Mouse (Mus musculus): ENCODE results near the gene Csf1. TPM values are rescaled to one million over a fixed set of nuclear protein-coding genes. Genes with fewer than 3 reads are reported as not detected.

Gene Csf1
- polyA plus RNA-seq, 1 experiment from 2014 or later, result 6.1 TPM

DNA sequence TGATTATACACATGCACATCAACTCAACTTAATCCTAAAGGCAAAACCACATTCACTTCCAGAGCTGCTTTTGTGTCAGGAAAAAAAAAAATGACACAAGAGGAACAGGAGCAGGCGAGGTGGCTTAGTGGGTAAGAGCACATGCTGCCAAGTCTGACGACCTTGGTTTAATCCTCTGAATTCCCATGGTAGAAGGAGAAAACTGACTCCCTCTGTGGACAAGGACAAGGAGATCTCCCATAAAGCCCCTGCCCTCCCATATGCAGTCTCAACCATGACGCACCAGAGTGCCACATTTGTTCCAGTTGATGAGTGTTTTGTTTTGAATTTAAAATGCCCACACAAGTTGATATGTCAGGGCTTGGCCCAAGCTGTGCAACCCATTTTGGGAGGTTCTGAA is 51.1 kb downstream of the Csf1 start:
- Histone ChIP-seq H3K36me3 (replicated peaks) (no peaks in the 10 kb centered on the region), H3K27ac (no peak overlapping the region), H3K4me1 (no peaks in the 10 kb centered on the region), H3K27me3 (no peaks in the 10 kb centered on the region), H3K9me3 (no peaks in the 10 kb centered on the region), H3K4me2 (no peak overlapping the region), H3K9ac (no peak overlapping the region), H3K4me3 (replicated peaks) (no peak overlapping the region)
- ATAC-seq (ENCODE audit: low FRiP score), result no peak
- 43% methylated on average over 3 of the region's 3 CpGs for WGBS

DNA sequence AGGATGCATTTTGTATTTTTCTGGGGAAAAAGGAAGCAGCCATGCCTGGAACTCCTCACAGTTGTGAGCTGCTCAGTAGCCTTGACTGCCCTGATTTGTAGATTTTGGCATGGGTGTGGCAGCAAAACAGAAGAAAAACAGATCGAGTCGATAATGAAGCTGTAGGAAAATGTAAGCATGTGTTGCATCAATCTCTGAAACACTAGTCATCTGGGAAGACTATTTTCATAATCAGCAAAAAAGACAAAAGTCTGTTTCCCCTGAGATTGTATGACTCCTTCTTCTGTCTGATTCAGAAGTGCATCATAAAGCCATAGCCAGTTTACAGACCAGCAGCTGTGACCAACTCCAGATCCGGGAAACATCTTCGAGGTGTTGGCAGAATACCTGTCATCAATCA is 53.0 kb downstream of the Csf1 start:
- no peak overlapping the region for H3K27ac ChIP-seq
- no peak overlapping the region for H3K4me3 ChIP-seq (replicated peaks)
- no peak overlapping the region for H3K4me2 ChIP-seq
- 95% methylated on average over 4 of the region's 4 CpGs for WGBS
- no peaks in the 10 kb centered on the region for H3K36me3 ChIP-seq (replicated peaks)
- H3K27me3 ChIP-seq, result no peaks in the 10 kb centered on the region
- no peak overlapping the region for H3K9ac ChIP-seq
- H3K4me1 ChIP-seq, result no peaks in the 10 kb centered on the region
- ATAC-seq (ENCODE audit: low FRiP score), result no peak
- H3K9me3 ChIP-seq, result no peaks in the 10 kb centered on the region

DNA sequence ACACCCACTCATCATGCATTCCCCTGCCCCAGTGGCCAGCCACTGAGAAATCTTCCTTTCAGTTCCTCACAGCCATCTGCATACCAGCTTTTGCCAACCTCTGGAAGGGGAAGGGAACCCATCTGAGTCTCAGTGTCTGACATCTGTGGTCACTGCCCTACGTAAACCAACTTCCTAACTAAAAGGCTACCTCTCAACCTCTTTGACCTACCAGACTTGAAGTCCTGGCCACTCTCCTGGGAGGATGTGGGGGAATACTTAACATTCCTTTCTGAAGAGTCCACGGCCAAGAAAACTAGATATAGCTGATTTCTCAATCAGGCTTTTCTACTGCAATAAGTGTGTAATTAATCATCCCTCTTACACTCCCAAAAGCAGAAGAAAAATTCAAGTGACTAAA is 54.1 kb downstream of the Csf1 start:
- WGBS, result 70% methylated on average over 2 of the region's 2 CpGs
- H3K27me3 ChIP-seq, result no peaks in the 10 kb centered on the region

DNA sequence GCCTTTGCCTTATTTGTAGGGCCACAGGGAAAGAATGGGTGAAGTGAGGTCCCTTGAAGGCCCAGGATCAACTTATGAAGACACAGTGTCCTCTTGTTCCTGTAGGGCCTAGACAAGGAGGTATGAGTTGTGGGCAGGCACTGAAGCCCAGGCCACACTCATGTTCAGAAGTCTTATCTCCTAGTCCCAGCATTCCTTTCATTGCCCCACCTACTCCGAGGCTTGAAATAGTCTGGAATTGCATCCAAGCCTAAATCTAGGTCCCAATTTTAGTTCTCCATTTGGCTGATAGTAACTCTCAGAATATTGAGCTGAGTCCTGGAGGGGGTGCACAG is 55.9 kb downstream of the Csf1 start:
- Histone ChIP-seq H3K27me3 (no peaks in the 10 kb centered on the region), H3K9ac (no peak overlapping the region), H3K9me3 (no peaks in the 10 kb centered on the region), H3K4me3 (replicated peaks) (no peak overlapping the region), H3K27ac (no peak overlapping the region), H3K4me1 (no peaks in the 10 kb centered on the region), H3K4me2 (no peak overlapping the region), H3K36me3 (replicated peaks) (no peaks in the 10 kb centered on the region)
- 88% methylated on average over 1 of the region's 1 CpGs for WGBS
- no peak for ATAC-seq (ENCODE audit: low FRiP score)

More for the DNA sequence above, 54.1 kb downstream of the Csf1 start:
- ATAC-seq (ENCODE audit: low FRiP score), result no peak
- Histone ChIP-seq H3K9ac (no peak overlapping the region), H3K36me3 (replicated peaks) (no peaks in the 10 kb centered on the region), H3K9me3 (no peaks in the 10 kb centered on the region), H3K4me1 (no peaks in the 10 kb centered on the region), H3K27ac (no peak overlapping the region), H3K4me2 (no peak overlapping the region), H3K4me3 (replicated peaks) (no peak overlapping the region)

DNA sequence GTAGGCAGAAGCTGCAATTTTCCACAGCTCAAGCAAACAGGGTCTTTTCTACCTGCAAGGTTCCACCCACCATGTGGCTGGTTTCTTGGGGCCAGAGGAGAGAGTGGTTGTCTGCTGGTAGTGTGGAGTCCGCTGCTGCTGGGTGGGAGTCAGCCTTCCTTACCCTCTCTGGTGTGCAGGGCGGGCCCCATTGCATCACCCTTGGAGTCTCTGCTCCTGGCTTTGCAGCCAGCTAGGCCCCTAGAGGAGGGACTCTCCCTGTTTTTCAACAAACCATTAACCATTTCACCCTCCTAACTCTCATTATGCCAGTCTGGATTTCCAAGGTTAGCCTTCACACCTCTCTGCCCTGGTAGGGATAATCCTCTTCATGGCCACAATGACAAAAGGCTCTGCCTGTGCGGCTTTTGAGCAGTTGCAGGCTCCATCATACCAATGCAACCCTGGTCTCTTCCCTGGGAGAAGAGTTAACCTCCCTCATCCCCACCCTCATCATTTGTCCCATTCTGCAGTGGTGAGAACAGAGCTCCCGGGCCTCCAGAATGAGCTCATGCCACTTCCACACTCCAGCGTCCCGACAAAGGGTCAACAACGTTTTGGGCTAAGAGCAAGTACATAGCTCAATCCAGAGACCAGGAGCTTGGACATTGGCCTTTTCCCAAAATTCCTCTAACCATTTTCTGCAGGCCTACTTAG is 56.4 kb downstream of the Csf1 start:
- no peaks in the 10 kb centered on the region for H3K27me3 ChIP-seq

DNA sequence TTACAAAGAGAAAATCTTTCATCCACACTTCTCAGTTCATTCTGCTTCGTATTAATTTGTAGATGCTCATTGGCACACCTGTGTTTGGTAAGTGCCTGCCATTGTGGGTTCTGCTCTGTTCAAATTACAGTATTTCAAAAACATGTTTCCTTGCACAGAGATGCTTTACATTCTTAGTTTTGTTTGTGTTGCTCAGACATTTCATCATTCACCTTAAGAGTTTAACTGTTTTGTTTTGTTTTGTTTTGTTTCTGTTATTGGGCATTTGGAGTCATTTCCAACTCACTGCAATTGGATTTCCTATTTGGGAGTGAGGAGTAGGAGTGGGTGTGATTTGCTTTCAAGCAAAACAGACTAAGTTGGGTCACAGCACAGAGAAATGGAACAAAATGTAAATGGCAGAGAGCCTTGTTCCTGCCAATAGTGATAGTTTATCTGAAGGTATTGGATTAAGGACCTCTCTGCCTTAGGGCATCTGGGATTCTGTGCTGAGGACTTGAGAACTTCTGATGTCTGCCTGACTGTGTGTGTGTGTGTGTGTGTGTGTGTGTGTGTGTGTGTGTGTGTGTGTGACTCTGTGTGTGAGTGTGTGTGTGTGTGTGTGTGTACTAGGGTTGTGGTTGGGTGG is 58.4 kb downstream of the Csf1 start:
- peaks cover under 1% of the 10 kb centered on the region; the same call in 1 of the 2 replicates for H3K4me1 ChIP-seq
- H3K36me3 ChIP-seq (replicated peaks), result no peaks in the 10 kb centered on the region
- no peaks in the 10 kb centered on the region for H3K27me3 ChIP-seq
- H3K4me3 ChIP-seq (replicated peaks), result no peak overlapping the region
- no peak overlapping the region for H3K9ac ChIP-seq
- WGBS, result 79% methylated on average over 1 of the region's 1 CpGs
- no peaks in the 10 kb centered on the region for H3K9me3 ChIP-seq
- H3K27ac ChIP-seq, result no peak overlapping the region
- no peak for ATAC-seq (ENCODE audit: low FRiP score)
- H3K4me2 ChIP-seq, result no peak overlapping the region

More for the DNA sequence above, 56.4 kb downstream of the Csf1 start:
- no peak overlapping the region for H3K4me3 ChIP-seq (replicated peaks)
- ATAC-seq (ENCODE audit: low FRiP score), result no peak
- no peaks in the 10 kb centered on the region for H3K9me3 ChIP-seq
- no peak overlapping the region for H3K27ac ChIP-seq
- H3K36me3 ChIP-seq (replicated peaks), result no peaks in the 10 kb centered on the region
- no peak overlapping the region for H3K9ac ChIP-seq
- H3K4me1 ChIP-seq, result no peaks in the 10 kb centered on the region
- 79% methylated on average over 7 of the region's 7 CpGs for WGBS
- no peak overlapping the region for H3K4me2 ChIP-seq

DNA sequence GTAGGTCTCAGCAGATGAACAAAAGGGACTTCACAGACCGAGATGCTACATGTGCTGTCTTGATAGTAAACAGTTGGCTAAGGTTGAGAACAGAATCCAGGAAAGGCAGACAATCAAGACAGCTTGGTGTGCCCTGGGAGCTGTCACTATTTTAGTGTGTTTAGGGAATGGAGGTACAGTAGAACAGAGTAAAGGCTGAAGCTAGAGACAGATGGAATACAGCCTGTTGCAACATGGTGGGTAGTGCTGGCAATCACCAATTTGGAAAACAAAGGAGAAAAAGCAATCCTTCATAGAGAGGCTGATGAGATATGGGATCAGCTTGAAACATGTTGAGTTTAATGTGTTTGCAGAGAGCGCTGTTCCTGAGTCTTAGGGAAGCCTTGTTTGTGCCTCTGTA is 59.6 kb downstream of the Csf1 start:
- Histone ChIP-seq H3K4me2 (no peak overlapping the region), H3K36me3 (replicated peaks) (no peaks in the 10 kb centered on the region), H3K27ac (no peak overlapping the region), H3K4me1 (peaks cover 4% of the 10 kb centered on the region; the same call in 1 of the 2 replicates), H3K4me3 (replicated peaks) (no peak overlapping the region), H3K9ac (no peak overlapping the region), H3K27me3 (no peaks in the 10 kb centered on the region), H3K9me3 (no peaks in the 10 kb centered on the region)
- ATAC-seq (ENCODE audit: low FRiP score), result no peak
- WGBS, result 89% methylated on average over 2 of the region's 2 CpGs

DNA sequence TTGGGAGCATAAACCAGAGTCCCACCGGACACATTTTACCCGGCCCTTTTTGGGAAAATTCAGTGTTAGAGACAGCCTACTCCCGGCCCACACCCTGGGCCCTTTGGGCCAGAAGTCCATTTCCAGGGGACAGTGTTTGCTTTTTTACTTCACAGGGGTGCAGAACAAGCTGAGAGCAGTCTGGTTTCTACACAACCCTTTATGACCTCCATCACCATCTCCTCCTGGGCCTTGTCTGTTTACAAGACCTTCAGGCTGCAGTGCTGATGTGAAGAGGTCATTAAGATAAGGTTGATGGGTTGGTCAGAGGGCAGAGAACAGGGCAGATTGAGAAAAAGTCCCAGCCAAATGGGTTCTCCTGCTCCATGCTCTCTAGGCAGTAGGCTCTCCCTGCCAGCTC is 63.4 kb downstream of the Csf1 start:
- no peak; the same call in 1 of the 2 replicates for ATAC-seq (ENCODE audit: low FRiP score)
- H3K9ac ChIP-seq, result no peak overlapping the region
- H3K4me3 ChIP-seq (replicated peaks), result peak overlapping the region; percentile 64; the same call in 1 of the 2 replicates
- peaks cover 28% of the 10 kb centered on the region for H3K4me1 ChIP-seq
- H3K4me2 ChIP-seq, result peak overlapping the region; percentile 33
- H3K9me3 ChIP-seq, result no peaks in the 10 kb centered on the region
- no peak overlapping the region for H3K27ac ChIP-seq
- 46% methylated on average over 3 of the region's 3 CpGs for WGBS
- H3K36me3 ChIP-seq (replicated peaks), result no peaks in the 10 kb centered on the region
- H3K27me3 ChIP-seq, result no peaks in the 10 kb centered on the region

DNA sequence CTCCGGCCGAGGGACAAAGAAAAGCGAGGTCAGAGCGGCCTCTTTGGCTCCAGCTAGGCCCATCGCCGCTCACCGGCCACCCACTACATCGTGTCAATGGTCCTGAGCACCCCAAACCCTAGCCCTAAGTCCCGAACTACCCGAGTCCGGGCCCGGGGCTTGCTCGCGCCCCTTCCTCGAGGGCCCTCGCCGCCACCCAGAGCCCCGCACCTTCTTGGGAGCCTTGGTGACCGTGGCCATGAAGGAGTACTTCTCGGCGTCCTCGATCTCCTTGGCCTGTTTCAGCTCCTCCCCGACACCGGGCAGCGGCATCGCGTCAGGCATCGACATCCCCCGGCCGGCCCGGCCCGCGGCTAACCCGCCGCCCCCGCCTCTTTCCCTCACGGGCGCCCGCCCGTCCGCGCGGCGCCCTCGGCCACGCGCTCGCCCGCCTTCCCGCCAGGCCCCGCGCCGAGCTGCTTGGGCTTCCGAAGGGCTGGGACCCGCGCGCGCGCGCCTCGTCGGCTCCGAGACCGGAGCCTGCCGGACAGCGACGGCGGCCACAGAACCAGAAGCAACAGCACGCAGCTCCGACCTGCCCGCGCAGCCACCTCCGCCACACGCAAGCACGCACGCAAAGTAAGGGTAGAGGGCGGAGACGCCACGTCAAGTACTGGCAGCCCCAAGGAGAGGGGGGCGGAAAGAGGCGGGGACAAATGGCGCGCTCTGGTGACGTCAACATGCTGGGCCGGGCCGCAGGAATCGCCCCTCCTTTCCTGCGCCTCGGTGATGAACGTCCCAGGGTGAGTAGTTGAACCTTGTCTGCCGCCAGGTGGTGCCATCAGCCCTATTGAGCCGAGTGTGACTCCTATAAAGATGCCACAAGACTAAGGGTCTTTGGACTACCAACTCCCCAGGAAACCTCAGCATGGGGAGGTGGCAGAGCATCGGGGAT is 64.1 kb downstream of the Csf1 start, which contains the start of gene Ahcyl1:
TSS of gene Ahcyl1 (minus strand) at position 613 of the 934 bp plus-strand sequence.
- WGBS, result under 1% methylated on average over 87 of the region's 93 CpGs

DNA sequence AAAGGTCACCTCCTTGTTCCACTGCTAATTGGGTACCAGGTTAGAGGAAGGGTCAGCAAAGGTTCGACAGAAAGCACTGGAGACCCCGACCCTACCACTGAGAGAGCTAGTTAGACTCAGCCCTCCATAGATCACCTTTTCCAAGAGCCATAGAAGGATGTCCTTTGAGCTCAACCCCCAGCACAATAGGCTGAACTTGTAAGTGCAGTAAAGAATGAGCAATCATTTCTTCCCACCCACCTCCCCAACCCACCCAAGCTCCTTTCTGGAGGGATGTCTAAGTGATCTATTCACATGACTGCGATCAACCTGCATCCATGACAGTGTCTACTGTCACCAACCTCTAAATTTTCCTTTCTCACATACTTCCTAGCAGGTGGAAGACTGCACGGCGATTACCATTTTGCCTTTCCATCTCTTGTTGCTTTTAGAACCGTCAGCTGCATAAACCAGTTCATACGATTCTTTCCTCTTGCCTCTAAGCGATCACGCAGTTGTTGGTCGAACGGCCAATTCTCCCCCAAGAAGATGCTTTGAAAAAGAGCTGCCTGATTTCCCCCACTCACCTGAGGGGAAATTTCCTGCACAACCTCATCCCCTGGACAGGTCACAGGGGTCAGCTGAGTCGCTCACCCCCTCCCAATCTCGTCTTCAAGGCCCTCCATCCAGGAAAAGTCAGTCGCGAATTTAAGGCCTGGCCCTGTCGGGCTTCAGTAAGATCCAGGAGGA is 64.9 kb downstream of the Csf1 start:
- peaks cover 41% of the 10 kb centered on the region for H3K4me1 ChIP-seq
- H3K27ac ChIP-seq, result peak overlapping the region; percentile 93
- no peaks in the 10 kb centered on the region for H3K27me3 ChIP-seq
- peak overlapping the region; percentile 64 for H3K4me3 ChIP-seq (replicated peaks)
- no peaks in the 10 kb centered on the region for H3K9me3 ChIP-seq
- peak overlapping the region; percentile 90 for H3K4me2 ChIP-seq
- 4% methylated on average over 16 of the region's 16 CpGs for WGBS
- ATAC-seq (ENCODE audit: low FRiP score), result no peak
- no peaks in the 10 kb centered on the region for H3K36me3 ChIP-seq (replicated peaks)
- H3K9ac ChIP-seq, result peak overlapping the region; percentile 97

More for the DNA sequence above, 64.1 kb downstream of the Csf1 start, which contains the start of gene Ahcyl1:
- H3K9ac ChIP-seq, result peak within 1 kb of the TSS; percentile 97
- no peaks in the 10 kb centered on the region for H3K27me3 ChIP-seq
- H3K4me1 ChIP-seq, result peaks cover 32% of the 10 kb centered on the region
- no peaks in the 10 kb centered on the region for H3K36me3 ChIP-seq (replicated peaks)
- H3K4me3 ChIP-seq (replicated peaks), result peak within 1 kb of the TSS; percentile 64
- H3K27ac ChIP-seq, result peak within 1 kb of the TSS; percentile 93
- H3K9me3 ChIP-seq, result no peaks in the 10 kb centered on the region
- peak; percentile 98 for ATAC-seq (ENCODE audit: low FRiP score)
- H3K4me2 ChIP-seq, result peak within 1 kb of the TSS; percentile 90

DNA sequence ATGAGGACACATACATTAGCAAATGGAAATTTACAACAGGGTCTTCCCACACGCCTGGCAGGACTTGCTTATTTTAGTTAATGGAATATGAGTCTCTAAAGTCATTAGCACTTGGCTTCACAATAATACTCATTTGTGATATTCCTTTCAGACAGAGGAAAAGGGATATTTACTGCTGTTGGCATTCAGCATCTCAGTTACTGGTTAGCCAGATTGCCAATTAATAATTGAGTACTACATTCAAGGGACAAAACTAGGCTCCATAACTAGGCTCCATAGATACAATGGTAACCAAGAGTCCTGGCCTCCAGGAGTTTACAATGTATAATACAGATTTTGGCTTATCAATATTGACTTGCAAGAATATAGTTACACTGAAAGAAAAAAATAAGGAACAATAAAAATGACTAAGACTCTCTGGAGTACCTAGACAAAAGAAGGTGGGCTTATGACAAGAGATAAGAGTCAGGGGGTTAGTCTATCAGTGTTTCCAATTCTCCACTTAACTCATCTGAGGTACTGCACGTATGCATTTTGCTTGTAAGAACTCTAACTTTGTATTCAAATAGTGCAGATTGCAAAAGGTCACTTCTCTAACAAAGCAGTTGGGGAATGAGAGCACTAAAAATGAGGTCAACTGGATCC is 65.9 kb downstream of the Csf1 start:
- WGBS, result 63% methylated on average over 2 of the region's 2 CpGs
- no peak overlapping the region for H3K27ac ChIP-seq
- ATAC-seq (ENCODE audit: low FRiP score), result no peak
- peak overlapping the region; percentile 64 for H3K4me3 ChIP-seq (replicated peaks)
- no peaks in the 10 kb centered on the region for H3K9me3 ChIP-seq
- no peaks in the 10 kb centered on the region for H3K36me3 ChIP-seq (replicated peaks)
- H3K9ac ChIP-seq, result peak overlapping the region; percentile 97
- H3K27me3 ChIP-seq, result no peaks in the 10 kb centered on the region
- peak overlapping the region; percentile 90 for H3K4me2 ChIP-seq
- H3K4me1 ChIP-seq, result peaks cover 44% of the 10 kb centered on the region
